Mouse (Mus musculus): Measurements from ENCODE around the gene Tmem108. TPM values are rescaled to one million over a fixed set of nuclear protein-coding genes. Genes with fewer than 3 reads are reported as not detected.

Tmem108 gene
- polyA plus RNA-seq, 1 experiment from 2014 or later: 12.0 TPM

DNA sequence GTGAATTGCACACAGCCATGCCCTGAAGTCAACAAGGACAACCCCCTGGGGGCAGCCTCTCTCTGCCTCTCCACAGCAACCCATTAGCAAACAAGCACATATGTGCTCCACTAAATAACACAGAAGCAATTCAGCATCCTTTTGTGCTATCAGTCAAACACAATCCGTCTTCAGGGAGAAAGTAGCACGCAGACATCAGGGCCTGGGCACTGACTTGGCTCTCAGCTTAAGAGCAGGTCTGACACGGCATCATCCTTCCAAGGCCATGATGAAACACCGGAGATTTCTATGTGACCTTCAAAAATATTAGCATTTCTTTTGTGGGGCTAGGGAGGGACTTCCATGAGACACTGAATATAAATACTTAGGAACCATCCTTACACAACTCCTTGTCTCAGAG, 60.2 kb downstream of the Tmem108 start:
- no peaks in the 10 kb centered on the region for H3K4me1 ChIP-seq (ENCODE audit: control insufficient read depth, insufficient read depth, low read length)
- no peak overlapping the region for H3K4me2 ChIP-seq
- no peak overlapping the region for H3K4me3 ChIP-seq (ENCODE audit: low read depth, low read length)
- H3K9ac ChIP-seq (ENCODE audit: low read length): no peak overlapping the region
- no peak overlapping the region for H3K27ac ChIP-seq (ENCODE audit: low read depth, low read length)
- no peaks in the 10 kb centered on the region for H3K9me3 ChIP-seq (ENCODE audit: control insufficient read depth, low read length)
- WGBS: 77% methylated on average over 4 of the region's 4 CpGs
- H3K36me3 ChIP-seq (ENCODE audit: control insufficient read depth, insufficient read depth, low read length): no peaks in the 10 kb centered on the region
- no peak for DNase-seq (ENCODE audit: low spot score, missing footprints)
- ATAC-seq (ENCODE audit: low FRiP score): no peak
- H3K27me3 ChIP-seq (ENCODE audit: control insufficient read depth, insufficient read depth, low read length): no peaks in the 10 kb centered on the region

DNA sequence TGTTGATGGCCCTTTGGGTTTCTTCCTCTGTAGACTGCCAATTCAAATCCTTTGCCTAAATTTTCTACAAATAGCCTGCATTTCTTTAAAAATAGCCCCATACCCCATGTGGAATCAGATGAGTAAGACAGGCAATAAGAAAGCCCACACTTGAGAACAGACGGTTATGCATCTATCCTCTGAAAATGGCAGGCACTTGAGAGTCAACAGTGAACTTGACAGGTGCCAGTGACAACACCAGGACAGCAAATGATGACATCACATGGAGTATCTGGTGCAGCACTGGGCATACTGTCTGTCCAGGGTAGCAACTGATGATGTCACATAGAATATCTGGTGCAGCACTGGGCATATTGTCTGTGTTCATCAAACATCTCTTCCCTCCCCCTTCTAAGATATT, 61.4 kb downstream of the Tmem108 start:
- H3K4me3 ChIP-seq (ENCODE audit: low read depth, low read length): no peak overlapping the region
- ATAC-seq (ENCODE audit: low FRiP score): no peak

DNA sequence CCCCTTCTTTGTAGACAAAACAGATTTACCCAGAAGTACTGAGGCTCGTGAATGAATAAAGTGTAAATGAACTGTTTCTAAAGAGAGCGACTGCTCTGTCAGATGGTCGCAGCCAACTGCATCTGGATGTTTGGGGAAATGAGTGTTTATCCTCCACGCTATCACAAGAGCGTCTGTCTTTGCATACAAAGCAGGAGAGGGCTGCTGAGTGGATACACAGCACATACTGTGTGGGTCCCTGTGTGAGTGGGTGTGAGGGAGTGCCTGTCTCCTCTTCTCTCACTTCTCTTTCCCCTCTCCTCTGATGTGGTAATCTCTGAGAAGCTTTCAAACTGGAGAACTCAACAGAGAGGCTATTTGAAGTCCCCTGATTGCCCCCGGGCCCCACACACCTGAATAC, 64.7 kb downstream of the Tmem108 start:
- H3K27me3 ChIP-seq (ENCODE audit: control insufficient read depth, insufficient read depth, low read length): no peaks in the 10 kb centered on the region
- no peaks in the 10 kb centered on the region for H3K36me3 ChIP-seq (ENCODE audit: control insufficient read depth, insufficient read depth, low read length)
- H3K9ac ChIP-seq (ENCODE audit: low read length): no peak overlapping the region
- H3K4me1 ChIP-seq (ENCODE audit: control insufficient read depth, insufficient read depth, low read length): no peaks in the 10 kb centered on the region
- H3K4me3 ChIP-seq (ENCODE audit: low read depth, low read length): no peak overlapping the region
- DNase-seq (ENCODE audit: low spot score, missing footprints) (no peak), ATAC-seq (ENCODE audit: low FRiP score) (no peak)
- 86% methylated on average over 6 of the region's 6 CpGs for WGBS
- H3K9me3 ChIP-seq (ENCODE audit: control insufficient read depth, low read length): no peaks in the 10 kb centered on the region
- H3K4me2 ChIP-seq: no peak overlapping the region
- no peak overlapping the region for H3K27ac ChIP-seq (ENCODE audit: low read depth, low read length)

More for the DNA sequence above, 61.4 kb downstream of the Tmem108 start:
- H3K27ac ChIP-seq (ENCODE audit: low read depth, low read length): no peak overlapping the region
- H3K9me3 ChIP-seq (ENCODE audit: control insufficient read depth, low read length): no peaks in the 10 kb centered on the region
- no peaks in the 10 kb centered on the region for H3K4me1 ChIP-seq (ENCODE audit: control insufficient read depth, insufficient read depth, low read length)
- no peaks in the 10 kb centered on the region for H3K27me3 ChIP-seq (ENCODE audit: control insufficient read depth, insufficient read depth, low read length)
- no peaks in the 10 kb centered on the region for H3K36me3 ChIP-seq (ENCODE audit: control insufficient read depth, insufficient read depth, low read length)
- H3K4me2 ChIP-seq: no peak overlapping the region
- WGBS: 100% methylated on average over 1 of the region's 1 CpGs
- H3K9ac ChIP-seq (ENCODE audit: low read length): no peak overlapping the region
- no peak for DNase-seq (ENCODE audit: low spot score, missing footprints)

DNA sequence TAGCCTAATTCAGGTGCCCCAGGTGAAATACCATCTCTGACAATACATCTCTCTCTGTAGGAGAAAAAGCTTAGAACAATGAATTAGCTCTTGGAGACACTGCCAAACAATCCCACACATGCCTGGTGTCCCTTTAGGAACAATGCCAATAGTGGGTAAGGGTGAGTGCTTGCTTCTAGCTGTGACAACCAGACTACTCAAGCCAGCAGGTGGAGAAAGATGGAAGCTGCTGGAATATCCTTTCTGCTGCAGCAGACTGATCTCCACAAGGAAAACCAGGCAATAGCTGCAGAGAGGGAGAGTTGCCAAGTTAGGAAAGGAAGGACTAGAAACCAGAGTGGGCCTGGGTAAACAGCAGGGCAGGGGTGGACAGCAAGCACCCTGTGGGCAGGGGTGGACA, 67.8 kb downstream of the Tmem108 start:
- no peak for ATAC-seq (ENCODE audit: low FRiP score)
- no peaks in the 10 kb centered on the region for H3K36me3 ChIP-seq (ENCODE audit: control insufficient read depth, insufficient read depth, low read length)

DNA sequence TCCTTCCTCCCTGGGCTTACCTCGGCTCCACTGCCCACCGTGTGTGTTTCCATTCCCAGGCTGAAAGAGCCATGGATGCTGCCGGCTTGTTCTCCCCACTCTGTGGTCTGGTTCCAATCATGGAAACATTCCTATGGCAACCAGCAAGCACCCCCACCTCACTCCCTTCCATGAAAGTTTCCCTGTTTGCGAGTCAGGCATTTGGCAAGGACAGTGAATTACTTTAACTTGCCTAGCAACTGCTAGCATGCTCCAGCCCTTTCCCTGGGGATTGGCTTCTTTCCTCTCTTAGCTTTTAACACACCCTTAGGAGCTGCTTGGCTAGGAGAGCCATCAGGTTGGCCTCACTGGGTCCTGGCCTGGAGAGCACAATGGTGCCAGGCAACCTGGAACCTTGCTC, 68.9 kb downstream of the Tmem108 start:
- 84% methylated on average over 4 of the region's 4 CpGs for WGBS
- no peak overlapping the region for H3K27ac ChIP-seq (ENCODE audit: low read depth, low read length)
- no peak overlapping the region for H3K4me2 ChIP-seq
- no peaks in the 10 kb centered on the region for H3K36me3 ChIP-seq (ENCODE audit: control insufficient read depth, insufficient read depth, low read length)
- no peak for ATAC-seq (ENCODE audit: low FRiP score)
- no peak for DNase-seq (ENCODE audit: low spot score, missing footprints)
- H3K27me3 ChIP-seq (ENCODE audit: control insufficient read depth, insufficient read depth, low read length): no peaks in the 10 kb centered on the region
- H3K9ac ChIP-seq (ENCODE audit: low read length): no peak overlapping the region
- no peaks in the 10 kb centered on the region for H3K9me3 ChIP-seq (ENCODE audit: control insufficient read depth, low read length)
- H3K4me3 ChIP-seq (ENCODE audit: low read depth, low read length): no peak overlapping the region
- H3K4me1 ChIP-seq (ENCODE audit: control insufficient read depth, insufficient read depth, low read length): no peaks in the 10 kb centered on the region

More for the DNA sequence above, 67.8 kb downstream of the Tmem108 start:
- H3K9ac ChIP-seq (ENCODE audit: low read length): no peak overlapping the region
- no peak overlapping the region for H3K4me2 ChIP-seq
- no peaks in the 10 kb centered on the region for H3K4me1 ChIP-seq (ENCODE audit: control insufficient read depth, insufficient read depth, low read length)
- no peak overlapping the region for H3K4me3 ChIP-seq (ENCODE audit: low read depth, low read length)
- H3K9me3 ChIP-seq (ENCODE audit: control insufficient read depth, low read length): no peaks in the 10 kb centered on the region
- H3K27me3 ChIP-seq (ENCODE audit: control insufficient read depth, insufficient read depth, low read length): no peaks in the 10 kb centered on the region
- H3K27ac ChIP-seq (ENCODE audit: low read depth, low read length): no peak overlapping the region
- DNase-seq (ENCODE audit: low spot score, missing footprints): no peak

DNA sequence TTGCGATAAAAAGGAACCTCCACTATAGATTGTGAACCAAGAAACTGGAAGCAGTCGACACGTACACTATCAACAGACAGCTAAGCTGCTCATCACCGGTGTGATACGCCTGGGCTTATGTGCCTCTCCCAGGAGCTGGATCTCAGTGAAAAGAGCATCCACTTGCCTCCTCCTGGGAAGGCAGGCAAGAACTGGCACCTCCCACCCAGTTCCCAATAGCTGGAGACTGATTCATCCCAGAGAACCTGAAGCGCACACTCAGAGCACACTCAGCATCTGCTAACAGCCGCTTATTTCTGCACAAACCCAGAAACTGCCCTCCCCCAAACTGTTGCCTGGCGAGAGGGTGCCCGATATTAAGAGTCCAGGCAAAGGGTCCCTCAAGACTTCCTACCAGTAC, 69.8 kb downstream of the Tmem108 start:
- no peak overlapping the region for H3K27ac ChIP-seq (ENCODE audit: low read depth, low read length)
- no peak for ATAC-seq (ENCODE audit: low FRiP score)
- peaks cover 4% of the 10 kb centered on the region; the same call in 1 of the 2 replicates for H3K4me1 ChIP-seq (ENCODE audit: control insufficient read depth, insufficient read depth, low read length)
- H3K27me3 ChIP-seq (ENCODE audit: control insufficient read depth, insufficient read depth, low read length): no peaks in the 10 kb centered on the region
- 93% methylated on average over 9 of the region's 9 CpGs for WGBS
- no peaks in the 10 kb centered on the region for H3K9me3 ChIP-seq (ENCODE audit: control insufficient read depth, low read length)
- H3K4me3 ChIP-seq (ENCODE audit: low read depth, low read length): no peak overlapping the region
- H3K9ac ChIP-seq (ENCODE audit: low read length): no peak overlapping the region
- no peak for DNase-seq (ENCODE audit: low spot score, missing footprints)
- no peak overlapping the region for H3K4me2 ChIP-seq
- no peaks in the 10 kb centered on the region for H3K36me3 ChIP-seq (ENCODE audit: control insufficient read depth, insufficient read depth, low read length)

DNA sequence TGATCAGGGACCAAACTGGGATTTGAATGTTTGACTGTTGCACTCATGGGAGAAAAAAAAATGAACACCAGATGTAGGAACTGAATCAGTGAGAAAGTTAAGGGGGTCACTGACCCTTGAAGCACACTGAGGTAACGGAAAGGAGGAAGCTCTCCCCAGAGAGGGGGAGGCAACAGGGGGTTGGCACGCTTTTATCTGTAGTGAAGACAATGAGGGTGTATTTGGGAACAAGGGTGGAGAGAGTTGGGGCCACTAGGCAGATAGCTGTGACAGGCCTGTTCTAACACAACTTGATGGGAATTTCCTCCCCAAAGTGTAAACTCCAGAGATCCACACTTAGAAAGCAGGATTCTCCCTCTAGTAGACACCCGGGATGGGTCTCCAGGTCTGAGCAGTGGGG, 71.2 kb downstream of the Tmem108 start:
- Histone ChIP-seq H3K27ac (ENCODE audit: low read depth, low read length) (no peak overlapping the region), H3K9me3 (ENCODE audit: control insufficient read depth, low read length) (no peaks in the 10 kb centered on the region), H3K4me1 (ENCODE audit: control insufficient read depth, insufficient read depth, low read length) (peaks cover 4% of the 10 kb centered on the region; the same call in 1 of the 2 replicates), H3K27me3 (ENCODE audit: control insufficient read depth, insufficient read depth, low read length) (no peaks in the 10 kb centered on the region), H3K4me2 (no peak overlapping the region), H3K4me3 (ENCODE audit: low read depth, low read length) (no peak overlapping the region), H3K36me3 (ENCODE audit: control insufficient read depth, insufficient read depth, low read length) (no peaks in the 10 kb centered on the region), H3K9ac (ENCODE audit: low read length) (no peak overlapping the region)
- DNase-seq (ENCODE audit: low spot score, missing footprints) (no peak), ATAC-seq (ENCODE audit: low FRiP score) (no peak)
- 54% methylated on average over 3 of the region's 3 CpGs for WGBS

DNA sequence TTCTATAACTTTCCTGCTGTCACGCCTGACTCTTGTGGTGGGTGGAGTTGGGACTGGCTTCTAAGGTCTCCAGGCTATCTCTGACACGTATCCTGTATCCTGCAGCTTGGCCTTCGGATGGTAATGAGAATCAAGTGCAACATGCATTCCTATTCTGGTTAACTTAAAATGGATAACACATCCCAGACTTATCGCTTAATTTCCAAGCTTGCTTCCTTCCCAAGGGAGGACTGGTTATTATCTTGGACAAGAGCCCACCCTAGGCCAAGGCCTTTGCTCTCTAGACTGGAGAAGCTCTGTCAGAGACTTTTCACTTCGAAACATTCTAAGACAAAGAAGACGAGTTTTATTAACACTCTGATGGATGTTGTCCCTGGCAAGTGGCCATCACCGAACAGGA, 71.9 kb downstream of the Tmem108 start:
- Histone ChIP-seq H3K36me3 (ENCODE audit: control insufficient read depth, insufficient read depth, low read length) (no peaks in the 10 kb centered on the region), H3K27me3 (ENCODE audit: control insufficient read depth, insufficient read depth, low read length) (no peaks in the 10 kb centered on the region), H3K4me3 (ENCODE audit: low read depth, low read length) (no peak overlapping the region), H3K9me3 (ENCODE audit: control insufficient read depth, low read length) (no peaks in the 10 kb centered on the region), H3K4me2 (no peak overlapping the region), H3K27ac (ENCODE audit: low read depth, low read length) (no peak overlapping the region), H3K4me1 (ENCODE audit: control insufficient read depth, insufficient read depth, low read length) (peaks cover 4% of the 10 kb centered on the region; the same call in 1 of the 2 replicates), H3K9ac (ENCODE audit: low read length) (no peak overlapping the region)
- ATAC-seq (ENCODE audit: low FRiP score) (no peak), DNase-seq (ENCODE audit: low spot score, missing footprints) (no peak)
- 89% methylated on average over 7 of the region's 7 CpGs for WGBS

DNA sequence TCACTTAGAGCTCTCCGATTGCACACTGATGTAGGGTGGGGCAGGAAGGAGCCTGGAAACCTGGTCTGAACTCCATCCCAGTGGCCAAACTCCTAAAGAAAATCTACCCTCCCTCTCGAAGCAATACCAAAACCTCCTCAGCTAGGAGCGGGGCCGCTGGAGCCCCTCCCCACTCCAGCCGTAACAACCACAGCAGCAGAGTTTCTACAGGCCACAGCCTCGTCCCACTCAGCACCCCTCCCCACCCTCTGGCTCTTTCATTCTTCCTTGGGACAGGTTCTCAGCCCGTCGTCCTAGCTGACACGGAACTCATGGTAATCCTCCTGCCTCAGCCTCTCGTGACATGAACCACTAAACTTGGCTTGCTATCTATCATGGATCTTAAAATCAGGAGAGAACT, 72.6 kb downstream of the Tmem108 start:
- Histone ChIP-seq H3K36me3 (ENCODE audit: control insufficient read depth, insufficient read depth, low read length) (no peaks in the 10 kb centered on the region), H3K4me3 (ENCODE audit: low read depth, low read length) (no peak overlapping the region), H3K27me3 (ENCODE audit: control insufficient read depth, insufficient read depth, low read length) (no peaks in the 10 kb centered on the region), H3K9me3 (ENCODE audit: control insufficient read depth, low read length) (no peaks in the 10 kb centered on the region), H3K27ac (ENCODE audit: low read depth, low read length) (no peak overlapping the region), H3K4me1 (ENCODE audit: control insufficient read depth, insufficient read depth, low read length) (peaks cover 4% of the 10 kb centered on the region; the same call in 1 of the 2 replicates), H3K9ac (ENCODE audit: low read length) (no peak overlapping the region), H3K4me2 (no peak overlapping the region)
- DNase-seq (ENCODE audit: low spot score, missing footprints) (no peak), ATAC-seq (ENCODE audit: low FRiP score) (no peak)
- 84% methylated on average over 10 of the region's 10 CpGs for WGBS

DNA sequence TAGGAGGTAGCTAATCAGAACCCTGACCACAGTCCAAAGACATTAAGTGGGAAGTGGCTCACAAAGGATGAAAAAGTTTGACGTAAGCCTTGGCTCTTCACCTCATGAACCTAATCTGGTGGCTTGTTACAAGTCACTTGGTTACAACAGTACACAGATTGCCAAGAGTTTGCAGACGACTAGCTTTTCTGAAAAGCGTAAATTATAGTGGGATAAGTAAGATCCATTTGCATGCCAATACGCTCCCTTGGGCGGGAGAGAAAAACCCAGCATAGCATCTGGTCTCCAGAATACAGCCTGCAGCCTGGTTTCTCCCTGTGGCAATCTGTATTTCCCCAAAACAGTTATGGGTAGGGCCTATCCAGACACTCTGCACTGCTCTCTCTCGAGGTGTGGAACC, 74.5 kb downstream of the Tmem108 start:
- no peak overlapping the region for H3K27ac ChIP-seq (ENCODE audit: low read depth, low read length)
- H3K4me2 ChIP-seq: no peak overlapping the region
- no peaks in the 10 kb centered on the region for H3K9me3 ChIP-seq (ENCODE audit: control insufficient read depth, low read length)
- H3K36me3 ChIP-seq (ENCODE audit: control insufficient read depth, insufficient read depth, low read length): no peaks in the 10 kb centered on the region
- H3K9ac ChIP-seq (ENCODE audit: low read length): no peak overlapping the region
- H3K4me3 ChIP-seq (ENCODE audit: low read depth, low read length): no peak overlapping the region
- H3K4me1 ChIP-seq (ENCODE audit: control insufficient read depth, insufficient read depth, low read length): peaks cover 4% of the 10 kb centered on the region; the same call in 1 of the 2 replicates
- ATAC-seq (ENCODE audit: low FRiP score) (no peak), DNase-seq (ENCODE audit: low spot score, missing footprints) (no peak)
- no peaks in the 10 kb centered on the region for H3K27me3 ChIP-seq (ENCODE audit: control insufficient read depth, insufficient read depth, low read length)
- 44% methylated on average over 6 of the region's 6 CpGs for WGBS
